Mouse (Mus musculus) megakaryocyte, embryonic 14.5 days (primary cell): ENCODE data around the gene Epb41l2. TPM values are rescaled to one million over a fixed set of nuclear protein-coding genes. Genes with fewer than 3 reads are reported as not detected.
A peak's percentile ranks its signal among the peaks of the same experiment; 100 is the strongest.

Source experiments
- H3K27me3 ChIP-seq: replicated peaks from 2 replicates; pipeline ENCODE3; 2012; ENCODE audit warnings: inconsistent platforms
- H3K36me3 ChIP-seq: replicated peaks from 2 replicates; pipeline ENCODE3; 2012; ENCODE audit warnings: low read length, inconsistent platforms, mixed read lengths
- H3K4me1 ChIP-seq: 2 replicates; pipeline ENCODE4 v1.6.1; 2012; ENCODE audit warnings: inconsistent platforms
- H3K4me3 ChIP-seq: replicated peaks from 2 replicates; pipeline ENCODE3; 2012; ENCODE audit warnings: moderate library complexity, mild to moderate bottlenecking, inconsistent platforms
- H3K9me3 ChIP-seq: 2 replicates; pipeline ENCODE4 v1.6.1; 2012; ENCODE audit warnings: inconsistent platforms
- FLI1 ChIP-seq: IDR thresholded peaks from 2 replicates; pipeline ENCODE4 v1.6.1; 2012; ENCODE audit warnings: low read length, inconsistent platforms, mixed read lengths
- GATA1 ChIP-seq: IDR thresholded peaks from 3 replicates; pipeline ENCODE4 v1.6.1; 2012; ENCODE audit warnings: mixed read lengths, low read length, inconsistent platforms, borderline replicate concordance
- polyA plus RNA-seq: library from polyadenylated mRNA; stranded (reverse); fragments of >175 nt; gene quantifications from 2 replicates; pipeline ENCODE4 v1.2.3, GENCODE M21; 2012; ENCODE audit warnings: low replicate concordance; ENCODE audit not compliant: insufficient read depth

Gene Epb41l2
- polyA plus RNA-seq, 1 experiment, result 33.7 TPM

DNA sequence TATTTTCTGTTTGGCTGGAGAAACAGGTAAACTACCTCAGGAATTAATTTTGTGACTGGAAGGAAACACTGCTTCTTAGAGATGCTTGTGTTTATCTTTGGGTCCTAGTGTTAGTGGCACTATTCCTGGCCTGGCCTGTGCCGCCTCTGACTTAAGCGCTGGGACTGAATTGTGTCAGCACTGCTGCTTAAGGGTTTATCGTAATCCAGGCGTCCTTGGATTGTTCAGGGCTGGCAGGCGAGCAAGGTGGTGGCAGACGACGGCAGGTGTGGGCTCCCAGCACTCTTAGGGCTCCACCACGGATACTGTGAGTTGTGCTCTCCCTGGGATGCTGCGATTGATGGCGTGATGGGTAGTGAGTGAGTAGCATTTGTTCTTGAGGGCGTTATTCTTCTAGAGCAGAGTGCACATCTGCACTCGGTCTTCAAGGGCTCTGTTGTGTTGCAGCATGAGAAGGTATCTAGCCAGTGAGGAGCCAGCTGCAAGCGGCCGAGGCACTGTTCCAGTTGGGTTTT is 48.6 kb downstream of the Epb41l2 start:
- H3K4me3 ChIP-seq, result no peak overlapping the region
- peaks cover 5% of the 10 kb centered on the region for H3K36me3 ChIP-seq
- H3K9me3 ChIP-seq, result no peaks in the 10 kb centered on the region
- peaks cover 44% of the 10 kb centered on the region for H3K4me1 ChIP-seq
- no peaks in the 10 kb centered on the region for H3K27me3 ChIP-seq
- TF ChIP-seq GATA1, result no peak
- no peak for TF ChIP-seq FLI1

GRCm38 (mm10) chr10:25411836-25412373 is 52.3 kb downstream of the Epb41l2 start:
- peaks cover 33% of the 10 kb centered on the region for H3K4me1 ChIP-seq

DNA sequence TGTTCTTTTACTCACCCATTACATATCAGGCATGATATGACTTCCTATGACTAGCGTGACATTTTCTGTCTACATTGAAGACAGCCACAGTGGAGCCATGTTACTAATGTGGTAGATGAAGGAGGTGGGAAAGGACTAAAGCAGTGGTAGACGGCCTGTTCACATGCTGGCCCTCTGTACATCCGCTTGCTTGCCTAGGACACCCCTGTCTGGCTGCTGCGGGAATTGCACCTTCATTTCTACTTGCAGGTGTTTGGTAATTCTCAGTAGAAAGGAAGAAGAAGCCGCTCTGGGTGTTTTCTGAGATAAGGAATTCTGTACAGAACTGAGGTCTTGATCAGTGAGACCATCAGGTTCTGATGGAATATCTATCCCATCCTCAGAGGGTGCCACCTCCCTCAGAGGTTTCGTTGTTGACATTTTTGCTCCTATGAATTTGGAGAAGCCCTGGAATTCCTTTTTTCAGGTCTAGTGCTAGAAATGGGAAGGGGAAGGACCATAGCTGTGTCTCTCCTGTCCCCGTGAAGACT is 55.7 kb downstream of the Epb41l2 start:
- Histone ChIP-seq H3K9me3 (no peaks in the 10 kb centered on the region), H3K4me3 (peak overlapping the region; percentile 31), H3K4me1 (peaks cover 31% of the 10 kb centered on the region), H3K36me3 (peaks cover 10% of the 10 kb centered on the region), H3K27me3 (no peaks in the 10 kb centered on the region)
- TF ChIP-seq GATA1 (no peak), FLI1 (no peak)

More at GRCm38 (mm10) chr10:25411836-25412373, 52.3 kb downstream of the Epb41l2 start:
- Histone ChIP-seq H3K36me3 (peaks cover 7% of the 10 kb centered on the region), H3K9me3 (no peaks in the 10 kb centered on the region), H3K27me3 (no peaks in the 10 kb centered on the region), H3K4me3 (no peak overlapping the region)
- no peak for TF ChIP-seq GATA1
- TF ChIP-seq FLI1, result no peak

GRCm38 (mm10) chr10:25416696-25417095 is 57.1 kb downstream of the Epb41l2 start:
- no peak for TF ChIP-seq FLI1
- no peak for TF ChIP-seq GATA1

GRCm38 (mm10) chr10:25426058-25426457 is 66.5 kb downstream of the Epb41l2 start:
- no peak overlapping the region for H3K4me3 ChIP-seq
- TF ChIP-seq GATA1 (no peak), FLI1 (no peak)
- no peaks in the 10 kb centered on the region for H3K27me3 ChIP-seq
- no peaks in the 10 kb centered on the region for H3K9me3 ChIP-seq
- H3K4me1 ChIP-seq, result peaks cover 38% of the 10 kb centered on the region
- no peaks in the 10 kb centered on the region for H3K36me3 ChIP-seq

More at GRCm38 (mm10) chr10:25416696-25417095, 57.1 kb downstream of the Epb41l2 start:
- no peaks in the 10 kb centered on the region for H3K9me3 ChIP-seq
- H3K36me3 ChIP-seq, result peaks cover 10% of the 10 kb centered on the region
- H3K4me1 ChIP-seq, result peaks cover 28% of the 10 kb centered on the region
- no peaks in the 10 kb centered on the region for H3K27me3 ChIP-seq
- H3K4me3 ChIP-seq, result no peak overlapping the region

DNA sequence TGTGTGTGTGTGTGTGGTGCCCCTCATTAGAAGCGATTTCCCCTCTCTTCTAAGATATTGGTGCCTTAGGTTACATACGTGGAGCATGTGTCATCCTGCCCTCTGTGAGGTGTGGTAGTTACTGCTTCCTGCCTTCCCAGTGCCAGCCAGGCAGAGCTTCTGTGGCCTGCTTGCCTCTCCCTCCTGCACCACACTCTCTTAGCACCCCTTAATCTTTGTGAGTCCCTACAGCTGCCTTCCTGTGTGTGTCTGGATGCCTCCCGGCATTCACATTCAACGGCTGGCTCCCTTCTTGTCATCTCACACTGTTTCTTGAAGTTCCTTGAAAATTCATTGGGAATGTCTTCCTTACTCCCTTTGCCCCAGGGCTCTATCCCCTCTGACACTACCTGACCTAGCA is 67.2 kb downstream of the Epb41l2 start:
- TF ChIP-seq FLI1, result no peak
- TF ChIP-seq GATA1, result no peak
- peaks cover 41% of the 10 kb centered on the region for H3K4me1 ChIP-seq
- no peaks in the 10 kb centered on the region for H3K27me3 ChIP-seq
- no peaks in the 10 kb centered on the region for H3K9me3 ChIP-seq
- H3K36me3 ChIP-seq, result no peaks in the 10 kb centered on the region
- peak overlapping the region; percentile 64 for H3K4me3 ChIP-seq

DNA sequence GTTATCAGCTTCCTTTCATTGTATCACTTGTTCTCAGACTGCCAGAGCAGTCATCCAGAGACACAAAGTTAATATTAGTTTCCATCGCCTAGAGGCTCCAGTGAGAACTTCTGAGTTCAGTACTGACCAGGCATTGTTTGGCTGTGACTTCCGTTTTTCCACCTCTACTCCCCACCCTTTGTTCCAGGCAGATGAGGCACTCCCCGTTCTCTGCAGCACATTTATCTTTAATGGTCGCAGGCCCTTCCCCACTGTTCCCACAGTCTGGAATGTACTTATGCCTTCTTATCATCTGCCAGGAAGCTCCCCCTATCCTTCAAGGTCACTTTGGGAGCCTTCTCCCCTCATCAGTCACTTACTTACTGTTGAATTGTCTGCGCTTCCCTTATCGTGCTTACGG is 67.9 kb downstream of the Epb41l2 start:
- TF ChIP-seq GATA1 (no peak), FLI1 (no peak)
- H3K4me1 ChIP-seq, result peaks cover 46% of the 10 kb centered on the region
- peaks cover 3% of the 10 kb centered on the region for H3K36me3 ChIP-seq
- no peaks in the 10 kb centered on the region for H3K27me3 ChIP-seq
- H3K9me3 ChIP-seq, result no peaks in the 10 kb centered on the region
- no peak overlapping the region for H3K4me3 ChIP-seq

GRCm38 (mm10) chr10:25428658-25429057 is 69.1 kb downstream of the Epb41l2 start:
- peaks cover 3% of the 10 kb centered on the region for H3K36me3 ChIP-seq
- no peaks in the 10 kb centered on the region for H3K27me3 ChIP-seq
- H3K4me3 ChIP-seq, result no peak overlapping the region
- H3K9me3 ChIP-seq, result no peaks in the 10 kb centered on the region
- peaks cover 57% of the 10 kb centered on the region for H3K4me1 ChIP-seq
- TF ChIP-seq FLI1 (no peak), GATA1 (no peak)

GRCm38 (mm10) chr10:25429346-25429745 is 69.7 kb downstream of the Epb41l2 start:
- H3K27me3 ChIP-seq, result no peaks in the 10 kb centered on the region
- H3K4me3 ChIP-seq, result no peak overlapping the region
- TF ChIP-seq FLI1, result no peak
- TF ChIP-seq GATA1, result no peak
- H3K9me3 ChIP-seq, result no peaks in the 10 kb centered on the region
- peaks cover 3% of the 10 kb centered on the region for H3K36me3 ChIP-seq
- peaks cover 64% of the 10 kb centered on the region for H3K4me1 ChIP-seq

DNA sequence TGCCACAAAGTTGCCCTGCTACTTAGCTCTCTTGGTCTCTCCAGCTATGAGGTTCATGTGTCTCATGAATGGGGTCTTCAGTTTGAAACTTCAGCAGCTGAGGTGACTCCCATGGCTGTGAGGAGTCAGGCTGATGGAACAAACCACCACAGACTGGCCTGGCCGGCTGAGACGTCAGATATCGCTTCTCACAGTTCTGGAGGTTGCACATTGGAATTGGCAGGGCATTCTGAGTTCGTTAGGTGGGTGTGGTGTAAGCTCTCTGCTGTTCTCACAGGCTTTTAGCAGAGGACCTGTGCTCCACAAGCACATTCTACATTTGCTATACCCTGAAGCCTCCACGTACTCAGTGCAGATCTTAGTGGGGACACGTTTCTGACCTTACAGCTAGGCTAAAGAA is 71.3 kb downstream of the Epb41l2 start:
- TF ChIP-seq FLI1 (no peak), GATA1 (no peak)
- H3K4me1 ChIP-seq, result peaks cover 75% of the 10 kb centered on the region

More for the DNA sequence above, 71.3 kb downstream of the Epb41l2 start:
- Histone ChIP-seq H3K27me3 (no peaks in the 10 kb centered on the region), H3K36me3 (peaks cover 3% of the 10 kb centered on the region), H3K4me3 (no peak overlapping the region), H3K9me3 (no peaks in the 10 kb centered on the region)
